Mouse (Mus musculus) megakaryocyte, embryonic 14.5 days (primary cell): ENCODE data around the gene Tmem123.

Source experiments
- FLI1 ChIP-seq: IDR thresholded peaks from 2 replicates; pipeline ENCODE4 v1.6.1; 2012; ENCODE audit warnings: low read length, inconsistent platforms, mixed read lengths
- GATA1 ChIP-seq: IDR thresholded peaks from 3 replicates; pipeline ENCODE4 v1.6.1; 2012; ENCODE audit warnings: mixed read lengths, low read length, inconsistent platforms, borderline replicate concordance

DNA sequence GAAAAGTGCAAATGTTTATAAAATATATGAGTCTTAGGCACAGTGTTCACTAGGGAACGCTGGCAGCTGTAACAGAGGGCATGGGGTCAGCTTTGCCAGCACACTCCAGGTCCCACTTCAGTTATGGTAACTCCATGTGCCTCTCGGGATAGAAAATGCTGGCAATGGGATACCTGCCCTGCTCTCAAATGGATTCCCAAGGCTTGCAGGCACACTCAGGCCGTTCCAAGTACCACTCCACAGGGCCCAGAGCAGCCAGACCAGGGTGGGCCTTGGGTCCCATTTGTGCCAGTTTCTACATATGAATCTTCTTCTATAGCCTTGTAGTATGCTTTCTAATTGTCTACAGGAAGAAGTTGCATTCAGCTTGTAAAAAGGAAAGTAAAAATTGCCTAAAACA, 21.6 kb downstream of the Tmem123 start:
- TF ChIP-seq FLI1 (no peak), GATA1 (no peak)
